25 mouse cellular contexts compared by ENCODE assay signal in the genomic region with DNA sequence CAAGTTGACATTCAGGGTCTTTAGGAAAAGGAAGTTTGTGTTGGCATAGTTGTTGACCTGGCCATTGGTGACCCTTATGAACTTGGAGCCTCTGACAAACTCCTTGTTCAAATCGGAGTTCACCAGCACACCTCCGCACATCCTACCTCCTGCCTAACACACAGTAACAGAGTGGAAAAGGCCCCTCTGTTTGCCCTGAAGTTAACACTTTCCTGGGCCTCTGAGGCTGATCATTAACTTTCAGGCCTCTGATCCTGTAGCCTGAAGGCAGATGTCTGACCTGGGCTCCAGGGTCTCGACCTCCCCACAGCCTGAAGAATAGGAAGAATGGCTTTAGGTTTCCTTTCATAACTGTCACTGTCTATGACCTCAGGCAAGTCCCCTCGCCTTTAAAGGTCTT. TPM values are rescaled to one million over a fixed set of nuclear protein-coding genes. Genes with fewer than 3 reads are reported as not detected.
A peak's percentile ranks its signal among the peaks of the same experiment; 100 is the strongest.
DNase-seq lines count a peak whose midpoint lies in the region; ATAC-seq and TF ChIP-seq lines count a peak whose summit lies in the region.
"Had no signal": no experiment of that assay in that cellular context is flagged by ENCODE, and none has a peak within 500 bp of the region (broad histone marks: within the 10 kb centered on the region; RNA-seq: fewer than 3 reads in every experiment).

No protein-coding gene starts in this region.

- no peak overlapping the region for H3K4me2 ChIP-seq in liver, embryonic 12.5 days
- H3K4me2 ChIP-seq in liver, embryonic 11.5 days = no peak overlapping the region
- H3K4me2 ChIP-seq in liver, embryonic 16.5 days (ENCODE audit: low read depth, low read length) = no peak overlapping the region
- H3K4me2 ChIP-seq: forebrain, embryonic 13.5 days; heart, embryonic 13.5 days had no signal

- no peak for TF ChIP-seq CTCF in kidney, adult 2 months (conservative IDR thresholded peaks at IDR 0.05; ENCODE audit: insufficient read depth, insufficient read length, low read depth, low read length)

- TF ChIP-seq POLR2A in kidney, adult 2 months (IDR thresholded peaks at IDR 0.05; ENCODE audit: low read depth, low read length) = no peak

- no peaks in the 10 kb centered on the region for H3K27me3 ChIP-seq in kidney, adult 2 months (replicated peaks; ENCODE audit: control insufficient read depth, insufficient read depth, low read length)
- no peaks in the 10 kb centered on the region for H3K27me3 ChIP-seq in liver, embryonic 12.5 days (replicated peaks)
- H3K27me3 ChIP-seq in liver, embryonic 11.5 days (replicated peaks; ENCODE audit: control insufficient read depth, insufficient read depth, low read length) = no peaks in the 10 kb centered on the region
- H3K27me3 ChIP-seq in liver, embryonic 16.5 days (ENCODE audit: control insufficient read depth, insufficient read depth, low read depth, low read length) = no peaks in the 10 kb centered on the region
- H3K27me3 ChIP-seq: forebrain, embryonic 13.5 days had no signal

- peak; percentile 43 for DNase-seq in kidney, adult 2 months
- no peak for DNase-seq in kidney, postnatal 10 days
- no peak for DNase-seq in liver, embryonic 11.5 days (ENCODE audit: low spot score)
- no peak for DNase-seq in spleen, postnatal 10 days (ENCODE audit: low spot score in 2 of 2)
- DNase-seq in layer of hippocampus, postnatal 10 days (ENCODE audit: low spot score in 2 of 2) = no peak
- DNase-seq: adrenal gland, adult 8-10 months; adrenal gland, postnatal 36 days; cerebellum, adult 18-20 months; cerebellum, adult 9-10 months; cerebellum, postnatal 14 days; gastrocnemius, postnatal 10 days; gastrocnemius, postnatal 36 days; heart, adult 2 months; heart, postnatal 14 days; heart, postnatal 4 days had no signal

- WGBS in kidney, adult 2 months = 39% methylated on average over 4 of the region's 4 CpGs
- 48% methylated on average over 4 of the region's 4 CpGs for WGBS in liver, embryonic 12.5 days (ENCODE audit: insufficient replicate concordance)
- WGBS in liver, embryonic 11.5 days = 45% methylated on average over 4 of the region's 4 CpGs
- 57% methylated on average over 4 of the region's 4 CpGs for WGBS in liver, embryonic 16.5 days (ENCODE audit: insufficient replicate concordance)

- H3K36me3 ChIP-seq in kidney, adult 2 months (ENCODE audit: control insufficient read depth, insufficient read depth, low read length) = no peaks in the 10 kb centered on the region; the same call in 1 of the 2 replicates
- H3K36me3 ChIP-seq in liver, embryonic 12.5 days = no peaks in the 10 kb centered on the region
- H3K36me3 ChIP-seq in liver, embryonic 11.5 days (ENCODE audit: control insufficient read depth, insufficient read depth, low read length) = no peaks in the 10 kb centered on the region
- H3K36me3 ChIP-seq in liver, embryonic 16.5 days (ENCODE audit: control insufficient read depth, insufficient read depth) = no peaks in the 10 kb centered on the region
- H3K36me3 ChIP-seq: forebrain, embryonic 10.5 days; heart, embryonic 10.5 days; heart, embryonic 13.5 days had no signal

- no peak; the same call in 1 of the 2 replicates for ATAC-seq in liver, embryonic 12.5 days
- no peak for ATAC-seq in liver, embryonic 11.5 days (replicated peaks; ENCODE audit: low FRiP score)
- ATAC-seq in liver, embryonic 16.5 days (ENCODE audit: low read depth) = peak; percentile 59
- ATAC-seq: activated CD4-positive, CD25-positive, alpha-beta regulatory T cell, adult 4 months; forebrain, embryonic 13.5 days; forebrain, embryonic 16.5 days had no signal

- H3K9me3 ChIP-seq in liver, embryonic 12.5 days (replicated peaks) = no peaks in the 10 kb centered on the region
- H3K9me3 ChIP-seq in liver, embryonic 11.5 days (ENCODE audit: control insufficient read depth, low read length) = no peaks in the 10 kb centered on the region
- no peaks in the 10 kb centered on the region for H3K9me3 ChIP-seq in liver, embryonic 16.5 days (replicated peaks; ENCODE audit: control insufficient read depth, low read length)
- H3K9me3 ChIP-seq: forebrain, embryonic 10.5 days; forebrain, embryonic 13.5 days; heart, embryonic 10.5 days; heart, embryonic 13.5 days had no signal

- no peak overlapping the region for H3K27ac ChIP-seq in kidney, adult 2 months (ENCODE audit: insufficient read depth, low read depth, low read length)
- 0 out of 2 replicates have a peak overlapping the region, but pooled peaks have one; percentile 45 for H3K27ac ChIP-seq in liver, embryonic 12.5 days
- H3K27ac ChIP-seq in liver, embryonic 11.5 days (ENCODE audit: low read depth, low read length) = no peak overlapping the region; the same call in 1 of the 2 replicates
- H3K27ac ChIP-seq in liver, embryonic 16.5 days (ENCODE audit: low read length) = peak overlapping the region; percentile 74
- H3K27ac ChIP-seq: forebrain, embryonic 10.5 days; forebrain, embryonic 13.5 days; heart, adult 2 months; heart, embryonic 10.5 days; heart, embryonic 13.5 days had no signal

- H3K4me3 ChIP-seq in kidney, adult 2 months (ENCODE audit: insufficient read depth, low read depth, low read length) = no peak overlapping the region
- no peak overlapping the region for H3K4me3 ChIP-seq in liver, embryonic 12.5 days
- H3K4me3 ChIP-seq in liver, embryonic 11.5 days (ENCODE audit: low read depth, low read length) = no peak overlapping the region
- no peak overlapping the region for H3K4me3 ChIP-seq in liver, embryonic 16.5 days (ENCODE audit: low read depth, low read length)
- H3K4me3 ChIP-seq: forebrain, embryonic 10.5 days; forebrain, embryonic 13.5 days; heart, adult 2 months; heart, embryonic 10.5 days; heart, embryonic 13.5 days had no signal

- H3K4me1 ChIP-seq in kidney, adult 2 months (ENCODE audit: control insufficient read depth, insufficient read depth, low read length) = no peaks in the 10 kb centered on the region; the same call in 1 of the 2 replicates
- H3K4me1 ChIP-seq in liver, embryonic 12.5 days = peaks cover 15% of the 10 kb centered on the region; the same call in 1 of the 2 replicates
- 0 out of 2 replicates have a peak, but pooled peaks cover 3% of the 10 kb centered on the region for H3K4me1 ChIP-seq in liver, embryonic 11.5 days (replicated peaks; ENCODE audit: control insufficient read depth, insufficient read depth, low read length)
- H3K4me1 ChIP-seq in liver, embryonic 16.5 days (ENCODE audit: control insufficient read depth, low read depth, low read length) = peaks cover 9% of the 10 kb centered on the region
- H3K4me1 ChIP-seq: heart, embryonic 13.5 days had no signal

- no peak overlapping the region for H3K9ac ChIP-seq in liver, embryonic 12.5 days
- H3K9ac ChIP-seq in liver, embryonic 11.5 days (ENCODE audit: low read depth, low read length) = no peak overlapping the region
- no peak overlapping the region for H3K9ac ChIP-seq in liver, embryonic 16.5 days (ENCODE audit: low read depth, low read length)
- H3K9ac ChIP-seq: forebrain, embryonic 13.5 days; heart, embryonic 13.5 days had no signal

RNA-seq across cellular contexts. Expression of a gene that starts 31.4 kb away (rescaled TPM):
- 584 and 709 TPM in 2 replicates for polyA plus RNA-seq in kidney, adult 2 months (2012; rRNA removed)
- polyA plus RNA-seq in liver, embryonic 12.5 days (2016; fragmentation: Nextera tagmentation; extraction: Ambion mirVana) = 3.6 and 3.8 TPM in 2 replicates
- polyA plus RNA-seq in liver, embryonic 11.5 days (2014; fragmentation: Nextera tagmentation; extraction: Ambion mirVana) = 2.9 and 4.0 TPM in 2 replicates
- polyA plus RNA-seq in liver, embryonic 16.5 days (2015; fragmentation: Nextera tagmentation; extraction: Ambion mirVana) = 19.7 and 24.6 TPM in 2 replicates
- total RNA-seq in layer of hippocampus, postnatal 10 days (2021) = 10 to 100 TPM; 22.1 to 23.8 TPM
- polyA plus RNA-seq: activated CD4-positive, CD25-positive, alpha-beta regulatory T cell, adult 4 months had no signal

RNA-seq across cellular contexts. Expression of a gene that starts 41.4 kb away (rescaled TPM):
- polyA plus RNA-seq in kidney, adult 2 months (2012; rRNA removed) = 0.09 and 0.11 TPM in 2 replicates
- 1.5 and 1.8 TPM in 2 replicates for polyA plus RNA-seq in liver, embryonic 12.5 days (2016; fragmentation: Nextera tagmentation; extraction: Ambion mirVana)
- 2.2 and 2.5 TPM in 2 replicates for polyA plus RNA-seq in liver, embryonic 11.5 days (2014; fragmentation: Nextera tagmentation; extraction: Ambion mirVana)
- polyA plus RNA-seq in liver, embryonic 16.5 days (2015; fragmentation: Nextera tagmentation; extraction: Ambion mirVana) = 3.4 and 3.9 TPM in 2 replicates
- total RNA-seq in layer of hippocampus, postnatal 10 days (2021) = under 1 TPM in 1 of 2 experiments, not detected in 1; 0.09 TPM
- total RNA-seq: granulocyte monocyte progenitor cell, adult 5-6 weeks; heart, adult 2 months; heart, postnatal 14 days; heart, postnatal 4 days had no signal
- polyA plus RNA-seq: activated CD4-positive, CD25-positive, alpha-beta regulatory T cell, adult 4 months; forebrain, embryonic 13.5 days; forebrain, embryonic 16.5 days; heart, embryonic 13.5 days; hindbrain, embryonic 11.5 days had no signal

RNA-seq across cellular contexts. Expression of a gene that starts 51.5 kb away (rescaled TPM):
- polyA plus RNA-seq in kidney, adult 2 months (2012; rRNA removed) = 15.5 and 16.3 TPM in 2 replicates
- polyA plus RNA-seq in liver, embryonic 12.5 days (2016; fragmentation: Nextera tagmentation; extraction: Ambion mirVana) = 19.0 and 19.4 TPM in 2 replicates
- 28.8 and 31.4 TPM in 2 replicates for polyA plus RNA-seq in liver, embryonic 11.5 days (2014; fragmentation: Nextera tagmentation; extraction: Ambion mirVana)
- polyA plus RNA-seq in liver, embryonic 16.5 days (2015; fragmentation: Nextera tagmentation; extraction: Ambion mirVana) = 7.9 and 8.2 TPM in 2 replicates
- total RNA-seq in layer of hippocampus, postnatal 10 days (2021) = 10 to 100 TPM; 19.5 to 23.3 TPM

RNA-seq across cellular contexts. Expression of a gene that starts 53.6 kb away (rescaled TPM):
- polyA plus RNA-seq in kidney, adult 2 months (2012; rRNA removed) = 1.1 and 1.2 TPM in 2 replicates
- 2.5 and 2.7 TPM in 2 replicates for polyA plus RNA-seq in liver, embryonic 12.5 days (2016; fragmentation: Nextera tagmentation; extraction: Ambion mirVana)
- polyA plus RNA-seq in liver, embryonic 11.5 days (2014; fragmentation: Nextera tagmentation; extraction: Ambion mirVana) = 5.9 and 6.1 TPM in 2 replicates
- 0.96 and 0.97 TPM in 2 replicates for polyA plus RNA-seq in liver, embryonic 16.5 days (2015; fragmentation: Nextera tagmentation; extraction: Ambion mirVana)
- total RNA-seq in layer of hippocampus, postnatal 10 days (2021) = 10 to 100 TPM; 13.3 to 13.4 TPM
- total RNA-seq: granulocyte monocyte progenitor cell, adult 5-6 weeks had no signal

Comparison
In these comparisons a context has a peak if more than half of its experiments do, and no peak if none do; other contexts are left out.
1. H3K27ac ChIP-seq: peak in liver, embryonic 12.5 days (single experiment) and liver, embryonic 16.5 days (single experiment); none in kidney, adult 2 months (single experiment) and liver, embryonic 11.5 days (single experiment).
2. RNA of a gene that starts 31.4 kb away (polyA plus RNA-seq): 584 to 709 TPM in kidney, adult 2 months; 19.7 to 24.6 TPM in liver, embryonic 16.5 days, 3.6 to 3.8 TPM in liver, embryonic 12.5 days and 2.9 to 4.0 TPM in liver, embryonic 11.5 days; every median in the first group is over 10 times any median in the second.